Mouse (Mus musculus) ovary, adult 18-20 months (tissue): ENCODE results near the gene Tmem274.

Source experiments
- DNase-seq: peaks from one replicate; pipeline ENCODE4 v3.0.0; 2022; ENCODE audit warnings: low spot score, mixed read lengths

Tmem274 gene

GRCm38 (mm10) chr4:149525170-149525569, 48.0 kb downstream of the Tmem274 start:
- DNase-seq = no peak

DNA sequence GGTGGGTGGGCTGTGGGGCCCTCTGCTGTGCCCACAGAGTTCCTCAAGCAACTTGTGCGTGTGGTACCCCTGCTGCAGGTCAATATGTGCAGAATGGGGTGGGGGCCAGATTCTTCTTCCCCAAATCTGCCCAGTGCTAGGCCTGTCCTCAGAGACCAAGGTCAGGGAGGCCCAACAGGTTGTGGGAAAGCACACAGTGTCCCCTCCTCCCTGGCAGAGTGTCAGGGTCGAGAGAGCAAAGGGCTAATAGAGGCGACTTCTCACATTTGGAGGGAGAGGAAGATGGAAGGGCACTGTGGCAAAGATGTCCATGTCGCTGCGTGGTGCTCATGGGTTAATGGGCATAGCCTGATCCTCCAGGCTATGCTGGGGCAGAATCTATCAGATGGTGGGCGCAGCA, 48.6 kb downstream of the Tmem274 start:
- no peak for DNase-seq

DNA sequence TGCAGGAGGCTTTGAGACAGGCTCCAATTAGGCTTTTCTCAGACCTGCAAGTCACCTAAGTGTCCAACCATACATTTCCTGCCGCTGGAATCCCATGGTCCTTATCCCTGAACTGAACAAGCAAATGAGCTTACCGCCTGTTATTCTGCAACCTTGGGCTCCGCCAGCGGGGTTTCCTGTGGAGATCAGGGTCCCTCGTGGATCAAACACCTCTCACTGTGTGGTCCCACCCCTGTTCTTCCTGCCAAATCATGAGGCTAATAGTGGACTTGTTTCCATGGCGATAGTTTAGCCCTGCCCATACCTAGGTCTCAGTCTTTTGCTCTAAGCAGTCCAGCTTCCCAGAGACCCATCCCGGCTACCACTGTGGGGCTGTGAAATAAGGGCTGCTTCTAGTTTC, 49.2 kb downstream of the Tmem274 start:
- DNase-seq = no peak

- DNase-seq = no peak
Observed at GRCm38 (mm10) chr4:149527621-149528354, 50.6 kb downstream of the Tmem274 start.

GRCm38 (mm10) chr4:149529691-149530090, 52.5 kb downstream of the Tmem274 start:
- DNase-seq = no peak
